Mouse (Mus musculus): ENCODE results near the gene Col27a1. TPM values are rescaled to one million over a fixed set of nuclear protein-coding genes. Genes with fewer than 3 reads are reported as not detected.

The Col27a1 gene
- total and polyA plus RNA-seq, 2 experiments = 2.2 to 5.4 TPM

DNA sequence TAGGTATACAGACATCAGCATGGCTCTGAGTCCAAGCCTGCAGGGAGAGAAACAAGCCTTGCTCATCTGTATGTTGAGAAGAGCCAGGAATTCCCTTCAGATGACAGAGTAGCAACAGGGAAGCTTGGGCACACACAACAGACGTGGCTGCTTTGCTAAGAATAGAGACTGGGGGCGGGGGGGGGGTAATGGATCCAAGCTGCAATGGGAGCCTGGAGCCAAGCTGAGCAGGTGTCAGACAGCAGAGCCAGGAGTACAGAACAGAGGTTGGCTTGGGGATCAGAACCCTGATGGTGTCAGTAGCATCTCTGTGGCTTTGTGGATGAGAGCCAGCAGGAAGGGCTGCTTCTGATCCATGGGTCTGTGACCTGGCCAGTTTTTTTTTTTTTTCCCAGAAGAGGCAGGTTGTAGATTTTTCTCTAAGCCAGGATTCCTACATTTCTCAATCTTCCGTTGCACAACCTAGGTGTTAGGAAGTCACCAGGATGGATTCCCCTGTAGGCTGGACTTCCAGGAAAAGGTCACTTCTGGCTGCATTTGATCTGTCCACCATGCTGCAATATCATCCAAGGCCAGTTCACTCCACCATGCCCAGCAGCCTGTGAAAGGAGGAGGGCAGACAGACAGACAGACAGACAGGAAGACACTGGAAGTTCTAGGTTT, 124.7 kb downstream of the Col27a1 start:
- Histone ChIP-seq H3K79me2 (ENCODE audit: control insufficient read depth, insufficient read depth, low read length) (peaks cover 2% of the 10 kb centered on the region; the same call in 1 of the 2 replicates), H3K4me1 (ENCODE audit: control insufficient read depth, insufficient read depth, low read length) (peaks cover 23% of the 10 kb centered on the region), H3K36me3 (ENCODE audit: control insufficient read depth, insufficient read depth, low read length) (no peaks in the 10 kb centered on the region), H3K27me3 (ENCODE audit: control insufficient read depth, insufficient read depth, low read length) (no peaks in the 10 kb centered on the region), H3K9ac (ENCODE audit: low read depth, low read length) (no peak overlapping the region), H3K27ac (replicated peaks; ENCODE audit: insufficient read depth, low read depth, low read length) (peak overlapping the region; percentile 41), H3K4me3 (ENCODE audit: insufficient read depth, low read depth, low read length) (no peak overlapping the region)
- 14% methylated on average over 3 of the region's 3 CpGs for WGBS
- DNase-seq (ENCODE audit: extremely low read depth, low read depth, low spot score) = peak; percentile 97
- TF ChIP-seq CTCF (IDR thresholded peaks at IDR 0.05; ENCODE audit: low read depth, low read length) (no peak), POLR2A (IDR thresholded peaks at IDR 0.05; ENCODE audit: extremely low read depth, insufficient read depth, low read length) (no peak)

DNA sequence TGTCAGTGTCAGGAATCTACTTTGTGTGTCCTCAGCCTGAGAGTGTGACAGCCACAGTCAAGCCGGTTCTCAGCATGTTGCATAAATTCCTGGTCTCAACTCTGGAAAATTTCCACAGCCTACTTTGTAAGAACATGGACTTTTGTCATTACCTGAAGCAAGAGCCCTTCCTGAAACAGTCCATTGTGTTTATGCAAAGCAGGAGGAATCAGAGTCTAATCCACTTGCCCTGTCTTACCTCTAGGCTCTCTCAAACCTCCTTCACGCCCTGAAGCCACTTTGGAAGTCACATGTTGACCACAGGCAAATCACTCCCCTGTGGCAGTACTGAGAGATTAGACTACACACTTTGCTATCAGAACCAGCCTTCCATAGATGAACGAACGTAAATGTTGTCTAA, 128.7 kb downstream of the Col27a1 start:
- Histone ChIP-seq H3K36me3 (ENCODE audit: control insufficient read depth, insufficient read depth, low read length) (no peaks in the 10 kb centered on the region), H3K27me3 (ENCODE audit: control insufficient read depth, insufficient read depth, low read length) (no peaks in the 10 kb centered on the region), H3K9ac (ENCODE audit: low read depth, low read length) (no peak overlapping the region), H3K79me2 (ENCODE audit: control insufficient read depth, insufficient read depth, low read length) (peaks cover 2% of the 10 kb centered on the region; the same call in 1 of the 2 replicates), H3K4me3 (ENCODE audit: insufficient read depth, low read depth, low read length) (no peak overlapping the region), H3K27ac (replicated peaks; ENCODE audit: insufficient read depth, low read depth, low read length) (peak overlapping the region; percentile 71), H3K4me1 (ENCODE audit: control insufficient read depth, insufficient read depth, low read length) (peaks cover 34% of the 10 kb centered on the region)
- peak; percentile 86 for DNase-seq (ENCODE audit: extremely low read depth, low read depth, low spot score)
- TF ChIP-seq CTCF (IDR thresholded peaks at IDR 0.05; ENCODE audit: low read depth, low read length) (no peak), POLR2A (IDR thresholded peaks at IDR 0.05; ENCODE audit: extremely low read depth, insufficient read depth, low read length) (no peak)
- WGBS = 51% methylated on average over 4 of the region's 4 CpGs

DNA sequence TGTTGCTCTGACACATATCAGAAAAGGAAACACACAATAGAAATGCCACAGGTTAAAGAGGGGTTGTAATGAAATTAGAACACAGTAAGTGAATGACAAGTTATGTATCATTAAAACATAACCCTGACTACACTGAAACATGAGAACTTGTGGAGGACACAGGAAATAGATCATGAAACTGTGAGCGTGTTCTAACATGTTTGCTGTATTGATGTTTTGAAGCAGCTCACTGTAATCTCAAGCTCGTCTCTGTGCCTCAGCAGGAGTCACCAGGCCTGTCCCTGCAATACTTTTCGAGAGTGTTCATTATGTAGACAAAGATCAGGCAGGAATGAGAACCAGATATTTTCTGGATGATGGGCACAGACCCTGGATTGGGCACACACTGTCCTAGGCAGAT, 129.8 kb downstream of the Col27a1 start:
- H3K79me2 ChIP-seq (ENCODE audit: control insufficient read depth, insufficient read depth, low read length) = peaks cover 2% of the 10 kb centered on the region; the same call in 1 of the 2 replicates

DNA sequence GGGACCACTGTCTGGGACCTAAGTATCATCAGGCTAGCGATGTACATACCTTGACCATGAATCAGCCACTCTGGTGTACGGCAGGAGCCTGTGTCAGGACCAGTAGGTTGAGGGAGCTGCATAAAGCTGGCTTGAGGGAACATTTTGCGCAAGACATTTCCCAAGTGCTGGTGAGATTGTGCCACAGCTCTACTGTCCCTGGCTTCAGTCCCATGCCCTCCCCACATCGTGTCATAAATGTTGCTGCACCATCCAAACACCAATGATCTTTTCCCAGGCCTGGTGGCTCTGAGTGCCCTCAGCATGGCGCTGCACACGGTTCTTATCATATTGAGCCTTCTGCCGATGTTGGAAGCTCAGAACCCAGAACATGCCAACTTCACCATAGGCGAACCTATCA, 130.5 kb downstream of the Col27a1 start, which contains the start of gene Orm1:
TSS of gene Orm1 (plus strand) at position 266 of the 400 bp plus-strand sequence.
- H3K27me3 ChIP-seq (ENCODE audit: control insufficient read depth, insufficient read depth, low read length) = no peaks in the 10 kb centered on the region
- H3K36me3 ChIP-seq (ENCODE audit: control insufficient read depth, insufficient read depth, low read length) = 0 out of 2 replicates have a peak, but pooled peaks cover 2% of the 10 kb centered on the region
- H3K4me1 ChIP-seq (ENCODE audit: control insufficient read depth, insufficient read depth, low read length) = peaks cover 29% of the 10 kb centered on the region
- peaks cover 2% of the 10 kb centered on the region; the same call in 1 of the 2 replicates for H3K79me2 ChIP-seq (ENCODE audit: control insufficient read depth, insufficient read depth, low read length)
- peak within 1 kb of the TSS; percentile 92 for H3K9ac ChIP-seq (ENCODE audit: low read depth, low read length)
- peak within 1 kb of the TSS; percentile 57 for H3K4me3 ChIP-seq (ENCODE audit: insufficient read depth, low read depth, low read length)
- TF ChIP-seq POLR2A (IDR thresholded peaks at IDR 0.05; ENCODE audit: extremely low read depth, insufficient read depth, low read length) (peak; percentile 85), CTCF (IDR thresholded peaks at IDR 0.05; ENCODE audit: low read depth, low read length) (no peak)
- peak; percentile 98 for DNase-seq (ENCODE audit: extremely low read depth, low read depth, low spot score)
- 27% methylated on average over 8 of the region's 8 CpGs for WGBS
- peak within 1 kb of the TSS; percentile 91 for H3K27ac ChIP-seq (replicated peaks; ENCODE audit: insufficient read depth, low read depth, low read length)

More for the DNA sequence above, 129.8 kb downstream of the Col27a1 start:
- WGBS = 15% methylated on average over 3 of the region's 3 CpGs
- peak overlapping the region; percentile 62 for H3K9ac ChIP-seq (ENCODE audit: low read depth, low read length)
- H3K4me3 ChIP-seq (ENCODE audit: insufficient read depth, low read depth, low read length) = peak overlapping the region; percentile 33; the same call in 1 of the 2 replicates
- peaks cover 32% of the 10 kb centered on the region for H3K4me1 ChIP-seq (ENCODE audit: control insufficient read depth, insufficient read depth, low read length)
- H3K27me3 ChIP-seq (ENCODE audit: control insufficient read depth, insufficient read depth, low read length) = no peaks in the 10 kb centered on the region
- H3K27ac ChIP-seq (replicated peaks; ENCODE audit: insufficient read depth, low read depth, low read length) = peak overlapping the region; percentile 85
- no peak for TF ChIP-seq POLR2A (IDR thresholded peaks at IDR 0.05; ENCODE audit: extremely low read depth, insufficient read depth, low read length)
- TF ChIP-seq CTCF (IDR thresholded peaks at IDR 0.05; ENCODE audit: low read depth, low read length) = no peak
- 0 out of 2 replicates have a peak, but pooled peaks cover 2% of the 10 kb centered on the region for H3K36me3 ChIP-seq (ENCODE audit: control insufficient read depth, insufficient read depth, low read length)
- DNase-seq (ENCODE audit: extremely low read depth, low read depth, low spot score) = peak; percentile 58

DNA sequence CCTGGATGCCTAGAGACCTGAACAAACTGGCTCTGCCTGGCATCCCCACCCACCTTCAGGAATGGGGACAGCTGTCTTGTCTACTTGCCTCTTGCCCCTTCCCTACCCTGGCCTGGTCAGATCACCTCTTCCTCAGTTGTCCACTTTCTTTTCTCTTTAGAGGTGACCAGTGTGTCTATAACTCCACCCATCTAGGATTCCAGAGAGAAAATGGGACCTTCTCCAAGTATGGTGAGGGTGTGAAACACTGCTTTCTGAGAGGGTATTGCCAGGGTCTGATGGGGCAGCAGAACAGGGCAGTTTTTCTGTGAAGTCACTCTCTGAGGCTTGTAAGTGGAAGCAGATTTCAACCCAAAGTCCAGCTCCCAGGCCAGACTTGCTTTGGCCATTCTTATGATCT, 131.5 kb downstream of the Col27a1 start:
- Histone ChIP-seq H3K36me3 (ENCODE audit: control insufficient read depth, insufficient read depth, low read length) (0 out of 2 replicates have a peak, but pooled peaks cover 2% of the 10 kb centered on the region), H3K27me3 (ENCODE audit: control insufficient read depth, insufficient read depth, low read length) (no peaks in the 10 kb centered on the region), H3K4me3 (ENCODE audit: insufficient read depth, low read depth, low read length) (peak overlapping the region; percentile 57), H3K79me2 (ENCODE audit: control insufficient read depth, insufficient read depth, low read length) (peaks cover 2% of the 10 kb centered on the region; the same call in 1 of the 2 replicates), H3K27ac (replicated peaks; ENCODE audit: insufficient read depth, low read depth, low read length) (peak overlapping the region; percentile 91), H3K4me1 (ENCODE audit: control insufficient read depth, insufficient read depth, low read length) (peaks cover 28% of the 10 kb centered on the region), H3K9ac (ENCODE audit: low read depth, low read length) (peak overlapping the region; percentile 92)
- DNase-seq (ENCODE audit: extremely low read depth, low read depth, low spot score) = peak; percentile 70
- TF ChIP-seq CTCF (IDR thresholded peaks at IDR 0.05; ENCODE audit: low read depth, low read length) = no peak
- no peak for TF ChIP-seq POLR2A (IDR thresholded peaks at IDR 0.05; ENCODE audit: extremely low read depth, insufficient read depth, low read length)

DNA sequence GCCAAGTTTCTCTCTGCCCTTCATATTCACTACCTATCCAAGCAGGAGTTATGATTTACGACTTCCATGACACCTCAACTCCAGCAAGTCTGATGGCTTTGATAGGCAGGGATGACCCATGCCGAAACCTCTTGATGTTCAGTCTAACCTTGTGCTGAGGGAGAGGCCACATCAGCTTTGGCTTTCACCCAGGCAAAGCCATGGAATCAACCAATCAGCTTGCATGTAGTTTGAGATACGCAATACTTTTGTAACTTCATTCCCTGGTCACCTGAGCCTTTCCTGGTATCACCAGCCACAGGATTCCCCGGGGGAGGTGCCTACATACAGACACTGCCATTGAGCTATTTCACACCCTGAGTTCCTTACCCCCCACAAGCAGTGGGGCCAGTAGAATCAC, 132.9 kb downstream of the Col27a1 start:
- Histone ChIP-seq H3K9ac (ENCODE audit: low read depth, low read length) (peak overlapping the region; percentile 55), H3K79me2 (ENCODE audit: control insufficient read depth, insufficient read depth, low read length) (no peaks in the 10 kb centered on the region), H3K27me3 (ENCODE audit: control insufficient read depth, insufficient read depth, low read length) (no peaks in the 10 kb centered on the region), H3K27ac (replicated peaks; ENCODE audit: insufficient read depth, low read depth, low read length) (peak overlapping the region; percentile 91), H3K4me3 (ENCODE audit: insufficient read depth, low read depth, low read length) (no peak overlapping the region), H3K36me3 (ENCODE audit: control insufficient read depth, insufficient read depth, low read length) (0 out of 2 replicates have a peak, but pooled peaks cover 2% of the 10 kb centered on the region), H3K4me1 (ENCODE audit: control insufficient read depth, insufficient read depth, low read length) (peaks cover 23% of the 10 kb centered on the region)
- TF ChIP-seq CTCF (IDR thresholded peaks at IDR 0.05; ENCODE audit: low read depth, low read length) (no peak), POLR2A (IDR thresholded peaks at IDR 0.05; ENCODE audit: extremely low read depth, insufficient read depth, low read length) (no peak)
- DNase-seq (ENCODE audit: extremely low read depth, low read depth, low spot score) = peak; percentile 96
- 21% methylated on average over 4 of the region's 4 CpGs for WGBS

Measured in liver, adult 2 months (tissue).